Mouse (Mus musculus) natural killer cell, adult 2 months (primary cell): Measurements from ENCODE around the gene Gm826.

Source experiments
- DNase-seq, 2 experiments: peaks; one replicate each; pipeline ENCODE4 v3.0.0; 2022; ENCODE audit warnings: low spot score in 2 of 2

Gm826 gene

GRCm38 (mm10) chr2:160353581-160353980, 19.6 kb upstream of the Gm826 start:
- DNase-seq = no peak

GRCm38 (mm10) chr2:160351038-160351574, 17.1 kb upstream of the Gm826 start:
- DNase-seq = no peak

GRCm38 (mm10) chr2:160349578-160349977, 15.6 kb upstream of the Gm826 start:
- DNase-seq = no peak

GRCm38 (mm10) chr2:160348796-160349195, 14.8 kb upstream of the Gm826 start:
- no peak for DNase-seq

- DNase-seq = no peak
These were observed 14.2 kb upstream of the Gm826 start for GRCm38 (mm10) chr2:160348072-160348604.

GRCm38 (mm10) chr2:160345644-160346043, 11.7 kb upstream of the Gm826 start:
- no peak for DNase-seq

GRCm38 (mm10) chr2:160340121-160340520, 6.2 kb upstream of the Gm826 start:
- no peak for DNase-seq

- no peak for DNase-seq
These were observed 5.6 kb upstream of the Gm826 start for GRCm38 (mm10) chr2:160339595-160339994.

- no peak for DNase-seq
These were observed 2.1 kb upstream of the Gm826 start for GRCm38 (mm10) chr2:160336053-160336452.

GRCm38 (mm10) chr2:160335043-160335442, 1.1 kb upstream of the Gm826 start:
- no peak for DNase-seq

- no peak for DNase-seq
These were observed 1.2 kb downstream of the Gm826 start for GRCm38 (mm10) chr2:160332516-160333325.

- no peak for DNase-seq
These were observed 5.1 kb downstream of the Gm826 start for GRCm38 (mm10) chr2:160328886-160329285.

- no peak for DNase-seq
These were observed 6.2 kb downstream of the Gm826 start for GRCm38 (mm10) chr2:160327716-160328115.

- no peak for DNase-seq
These were observed 6.8 kb downstream of the Gm826 start for GRCm38 (mm10) chr2:160327167-160327566.

GRCm38 (mm10) chr2:160325105-160325644, 8.8 kb downstream of the Gm826 start:
- no peak for DNase-seq

GRCm38 (mm10) chr2:160321829-160322228, 12.1 kb downstream of the Gm826 start:
- DNase-seq = no peak

- DNase-seq = no peak
These were observed 15.7 kb downstream of the Gm826 start for GRCm38 (mm10) chr2:160318255-160318654.

GRCm38 (mm10) chr2:160313595-160314007, 20.4 kb downstream of the Gm826 start:
- no peak for DNase-seq

- no peak for DNase-seq
These were observed 28.9 kb downstream of the Gm826 start for GRCm38 (mm10) chr2:160305070-160305469.

GRCm38 (mm10) chr2:160303992-160304391, 30.0 kb downstream of the Gm826 start:
- DNase-seq = no peak

- no peak for DNase-seq
These were observed 31.9 kb downstream of the Gm826 start for GRCm38 (mm10) chr2:160302013-160302412.

- DNase-seq = no peak
These were observed 35.4 kb downstream of the Gm826 start for GRCm38 (mm10) chr2:160298586-160298985.
